Mouse (Mus musculus): Measurements from ENCODE around the gene Rap1a. TPM values are rescaled to one million over a fixed set of nuclear protein-coding genes. Genes with fewer than 3 reads are reported as not detected.
A peak's percentile ranks its signal among the peaks of the same experiment; 100 is the strongest.

The Rap1a gene
- polyA plus RNA-seq, 1 experiment from 2014 or later, result 100 TPM

GRCm38 (mm10) chr3:105811146-105811545 lies 10.0 kb upstream of the Rap1a start:
- Histone ChIP-seq H3K4me3 (ENCODE audit: low read depth, low read length) (no peak overlapping the region), H3K9me3 (ENCODE audit: control insufficient read depth, low read depth, low read length) (no peaks in the 10 kb centered on the region), H3K4me1 (ENCODE audit: control insufficient read depth, insufficient read depth, low read length) (no peaks in the 10 kb centered on the region), H3K27me3 (ENCODE audit: control insufficient read depth, insufficient read depth, low read length) (no peaks in the 10 kb centered on the region), H3K9ac (replicated peaks; ENCODE audit: low read depth, low read length) (no peak overlapping the region), H3K36me3 (ENCODE audit: control insufficient read depth, insufficient read depth, low read length) (no peaks in the 10 kb centered on the region), H3K4me2 (replicated peaks; ENCODE audit: low read depth, low read length) (no peak overlapping the region), H3K27ac (ENCODE audit: low read length) (no peak overlapping the region)
- ATAC-seq (ENCODE audit: insufficient number of reproducible peaks, insufficient read depth, low FRiP score, low read depth), result no peak
- WGBS, result 97% methylated on average over 2 of the region's 2 CpGs

- ATAC-seq (ENCODE audit: insufficient number of reproducible peaks, insufficient read depth, low FRiP score, low read depth), result peak; percentile 94; the same call in 1 of the 2 replicates
- no peaks in the 10 kb centered on the region for H3K36me3 ChIP-seq (ENCODE audit: control insufficient read depth, insufficient read depth, low read length)
- no peaks in the 10 kb centered on the region for H3K27me3 ChIP-seq (ENCODE audit: control insufficient read depth, insufficient read depth, low read length)
- no peaks in the 10 kb centered on the region for H3K4me1 ChIP-seq (ENCODE audit: control insufficient read depth, insufficient read depth, low read length)
- H3K9me3 ChIP-seq (ENCODE audit: control insufficient read depth, low read depth, low read length), result no peaks in the 10 kb centered on the region
- no peak overlapping the region for H3K4me2 ChIP-seq (replicated peaks; ENCODE audit: low read depth, low read length)
- 65% methylated on average over 14 of the region's 14 CpGs for WGBS
- H3K9ac ChIP-seq (replicated peaks; ENCODE audit: low read depth, low read length), result no peak overlapping the region
- no peak overlapping the region for H3K4me3 ChIP-seq (ENCODE audit: low read depth, low read length)
- no peak overlapping the region for H3K27ac ChIP-seq (ENCODE audit: low read length)
Measured at GRCm38 (mm10) chr3:105808179-105809037, 7.3 kb upstream of the Rap1a start.

- Histone ChIP-seq H3K36me3 (ENCODE audit: control insufficient read depth, insufficient read depth, low read length) (no peaks in the 10 kb centered on the region), H3K9ac (replicated peaks; ENCODE audit: low read depth, low read length) (no peak overlapping the region), H3K9me3 (ENCODE audit: control insufficient read depth, low read depth, low read length) (no peaks in the 10 kb centered on the region), H3K27ac (ENCODE audit: low read length) (no peak overlapping the region), H3K4me1 (ENCODE audit: control insufficient read depth, insufficient read depth, low read length) (no peaks in the 10 kb centered on the region), H3K4me2 (replicated peaks; ENCODE audit: low read depth, low read length) (no peak overlapping the region), H3K4me3 (ENCODE audit: low read depth, low read length) (no peak overlapping the region), H3K27me3 (ENCODE audit: control insufficient read depth, insufficient read depth, low read length) (no peaks in the 10 kb centered on the region)
- WGBS, result 57% methylated on average over 1 of the region's 1 CpGs
- ATAC-seq (ENCODE audit: insufficient number of reproducible peaks, insufficient read depth, low FRiP score, low read depth), result no peak
Measured at GRCm38 (mm10) chr3:105807672-105808071, 6.5 kb upstream of the Rap1a start.

GRCm38 (mm10) chr3:105806519-105807249 lies 5.5 kb upstream of the Rap1a start:
- 71% methylated on average over 11 of the region's 11 CpGs for WGBS
- Histone ChIP-seq H3K4me3 (ENCODE audit: low read depth, low read length) (no peak overlapping the region), H3K27me3 (ENCODE audit: control insufficient read depth, insufficient read depth, low read length) (no peaks in the 10 kb centered on the region), H3K36me3 (ENCODE audit: control insufficient read depth, insufficient read depth, low read length) (no peaks in the 10 kb centered on the region), H3K4me2 (replicated peaks; ENCODE audit: low read depth, low read length) (no peak overlapping the region), H3K9me3 (ENCODE audit: control insufficient read depth, low read depth, low read length) (no peaks in the 10 kb centered on the region), H3K4me1 (ENCODE audit: control insufficient read depth, insufficient read depth, low read length) (no peaks in the 10 kb centered on the region), H3K27ac (ENCODE audit: low read length) (no peak overlapping the region), H3K9ac (replicated peaks; ENCODE audit: low read depth, low read length) (no peak overlapping the region)
- no peak for ATAC-seq (ENCODE audit: insufficient number of reproducible peaks, insufficient read depth, low FRiP score, low read depth)

DNA sequence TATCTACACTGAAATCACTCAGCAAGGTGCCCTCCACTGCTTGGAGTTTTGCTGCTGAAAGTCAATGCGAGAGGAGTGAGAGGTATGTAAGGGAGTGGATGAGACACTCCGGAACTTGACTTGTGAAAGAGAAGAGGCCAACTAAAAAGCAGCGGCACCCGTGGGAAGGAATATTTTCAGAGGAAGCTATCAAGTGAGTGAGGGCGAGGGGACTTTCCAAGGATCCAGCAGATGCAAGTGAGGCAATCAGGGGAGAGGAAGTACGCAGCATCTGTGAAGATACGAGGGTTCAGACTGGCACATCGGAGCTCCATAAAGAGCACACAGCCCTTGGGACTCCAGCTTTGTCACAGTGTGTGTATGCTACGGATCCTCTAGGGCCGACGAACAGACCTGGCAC lies 2.5 kb upstream of the Rap1a start:
- Histone ChIP-seq H3K27ac (ENCODE audit: low read length) (no peak overlapping the region), H3K36me3 (ENCODE audit: control insufficient read depth, insufficient read depth, low read length) (no peaks in the 10 kb centered on the region), H3K27me3 (ENCODE audit: control insufficient read depth, insufficient read depth, low read length) (no peaks in the 10 kb centered on the region), H3K9ac (replicated peaks; ENCODE audit: low read depth, low read length) (no peak overlapping the region), H3K4me1 (ENCODE audit: control insufficient read depth, insufficient read depth, low read length) (peaks cover 11% of the 10 kb centered on the region), H3K4me3 (ENCODE audit: low read depth, low read length) (no peak overlapping the region), H3K4me2 (replicated peaks; ENCODE audit: low read depth, low read length) (no peak overlapping the region), H3K9me3 (ENCODE audit: control insufficient read depth, low read depth, low read length) (no peaks in the 10 kb centered on the region)
- WGBS, result 78% methylated on average over 11 of the region's 11 CpGs
- ATAC-seq (ENCODE audit: insufficient number of reproducible peaks, insufficient read depth, low FRiP score, low read depth), result no peak

GRCm38 (mm10) chr3:105800675-105801190 lies 403 bp downstream of the Rap1a start:
- Histone ChIP-seq H3K27me3 (ENCODE audit: control insufficient read depth, insufficient read depth, low read length) (no peaks in the 10 kb centered on the region), H3K4me1 (ENCODE audit: control insufficient read depth, insufficient read depth, low read length) (peaks cover 17% of the 10 kb centered on the region), H3K9me3 (ENCODE audit: control insufficient read depth, low read depth, low read length) (no peaks in the 10 kb centered on the region), H3K27ac (ENCODE audit: low read length) (peak overlapping the region; percentile 87), H3K4me3 (ENCODE audit: low read depth, low read length) (peak overlapping the region; percentile 84), H3K9ac (replicated peaks; ENCODE audit: low read depth, low read length) (peak overlapping the region; percentile 92), H3K4me2 (replicated peaks; ENCODE audit: low read depth, low read length) (peak overlapping the region; percentile 66), H3K36me3 (ENCODE audit: control insufficient read depth, insufficient read depth, low read length) (no peaks in the 10 kb centered on the region)
- ATAC-seq (ENCODE audit: insufficient number of reproducible peaks, insufficient read depth, low FRiP score, low read depth), result peak; percentile 74
- under 1% methylated on average over 33 of the region's 59 CpGs for WGBS

DNA sequence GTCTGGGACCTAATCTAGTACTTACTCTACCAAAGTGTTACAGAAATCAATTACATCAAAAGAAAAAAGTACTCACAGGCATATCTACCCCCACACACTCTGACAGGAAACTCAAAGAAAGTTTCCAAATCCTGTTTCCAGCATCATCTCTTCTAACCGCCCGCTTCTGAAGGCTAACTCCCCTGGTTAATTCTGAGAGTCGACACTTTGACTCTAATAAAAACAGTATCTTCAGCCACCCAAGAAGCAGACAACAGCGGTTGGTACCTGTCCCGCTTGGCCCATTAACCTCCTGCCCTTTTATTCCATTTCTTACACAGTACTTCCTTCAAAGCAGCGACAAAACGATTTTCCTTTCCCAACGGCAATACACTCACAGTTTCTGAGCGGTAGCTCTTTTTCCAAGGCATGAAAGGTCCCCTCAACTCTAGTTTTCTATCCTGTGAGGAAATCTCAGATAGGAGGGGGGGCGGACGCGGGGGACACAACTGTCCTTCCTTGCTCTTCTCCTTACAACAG lies 921 bp downstream of the Rap1a start:
- peak overlapping the region; percentile 84 for H3K4me3 ChIP-seq (ENCODE audit: low read depth, low read length)
- no peak for ATAC-seq (ENCODE audit: insufficient number of reproducible peaks, insufficient read depth, low FRiP score, low read depth)
- WGBS, result 0% methylated on average over 12 of the region's 12 CpGs
- no peaks in the 10 kb centered on the region for H3K36me3 ChIP-seq (ENCODE audit: control insufficient read depth, insufficient read depth, low read length)
- H3K4me1 ChIP-seq (ENCODE audit: control insufficient read depth, insufficient read depth, low read length), result peaks cover 17% of the 10 kb centered on the region
- peak overlapping the region; percentile 87 for H3K27ac ChIP-seq (ENCODE audit: low read length)
- no peaks in the 10 kb centered on the region for H3K27me3 ChIP-seq (ENCODE audit: control insufficient read depth, insufficient read depth, low read length)
- peak overlapping the region; percentile 66 for H3K4me2 ChIP-seq (replicated peaks; ENCODE audit: low read depth, low read length)
- H3K9me3 ChIP-seq (ENCODE audit: control insufficient read depth, low read depth, low read length), result no peaks in the 10 kb centered on the region
- H3K9ac ChIP-seq (replicated peaks; ENCODE audit: low read depth, low read length), result peak overlapping the region; percentile 92

DNA sequence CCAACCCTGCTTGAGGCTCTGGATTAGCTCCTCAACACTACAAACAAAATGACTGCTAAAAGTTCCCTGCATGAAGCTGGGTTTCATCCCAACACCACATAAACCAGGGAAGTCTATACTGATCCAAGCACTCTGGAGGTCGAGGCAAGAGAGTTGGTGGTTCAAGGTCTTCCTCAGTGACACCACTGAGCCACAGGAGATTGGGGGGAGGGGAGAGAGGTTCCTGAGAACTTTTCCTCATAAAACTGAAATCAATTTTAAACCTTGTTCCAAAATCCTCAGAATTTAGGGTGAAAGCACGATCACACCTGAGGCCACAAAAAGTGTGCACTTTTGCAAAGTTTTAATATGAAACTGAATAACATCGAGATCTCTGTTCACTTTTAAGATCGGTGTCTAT lies 1.8 kb downstream of the Rap1a start:
- Histone ChIP-seq H3K27me3 (ENCODE audit: control insufficient read depth, insufficient read depth, low read length) (no peaks in the 10 kb centered on the region), H3K4me3 (ENCODE audit: low read depth, low read length) (peak overlapping the region; percentile 84), H3K36me3 (ENCODE audit: control insufficient read depth, insufficient read depth, low read length) (no peaks in the 10 kb centered on the region), H3K9me3 (ENCODE audit: control insufficient read depth, low read depth, low read length) (no peaks in the 10 kb centered on the region), H3K4me2 (replicated peaks; ENCODE audit: low read depth, low read length) (peak overlapping the region; percentile 66), H3K27ac (ENCODE audit: low read length) (no peak overlapping the region), H3K9ac (replicated peaks; ENCODE audit: low read depth, low read length) (no peak overlapping the region), H3K4me1 (ENCODE audit: control insufficient read depth, insufficient read depth, low read length) (peaks cover 17% of the 10 kb centered on the region)
- ATAC-seq (ENCODE audit: insufficient number of reproducible peaks, insufficient read depth, low FRiP score, low read depth), result no peak
- 60% methylated on average over 4 of the region's 4 CpGs for WGBS

Measured in stomach, embryonic 14.5 days (tissue).